Mouse (Mus musculus) liver, adult 2 months (tissue): ENCODE measurements at regions not wholly inside any gene's neighbourhood (a gene's known extent, or its start where the extent isn't known, plus 50 kb on each side); places are given as distances from the start of the nearest gene placed in this dataset.

Source experiments
- DNase-seq: peaks from one replicate; pipeline ENCODE4 v3.0.0-alpha.2; 2011; ENCODE audit warnings: low read depth, low spot score; ENCODE audit errors: extremely low read depth
- H3K27ac ChIP-seq: fragments of 200-500 bp; replicated peaks from 2 replicates; pipeline ENCODE4 v1.5.1; 2012; ENCODE audit warnings: low read depth, mild to moderate bottlenecking, control low read depth, inconsistent platforms, low read length; ENCODE audit not compliant: insufficient read depth
- H3K27me3 ChIP-seq: fragments of 200-500 bp; 2 replicates; pipeline ENCODE4 v1.6.1; 2012; ENCODE audit warnings: mild to moderate bottlenecking, moderate library complexity, low read length, inconsistent platforms; ENCODE audit not compliant: control insufficient read depth, insufficient read depth
- H3K36me3 ChIP-seq: fragments of 200-500 bp; 2 replicates; pipeline ENCODE4 v1.6.1; 2012; ENCODE audit warnings: low read length, inconsistent platforms; ENCODE audit not compliant: control insufficient read depth, insufficient read depth
- H3K4me1 ChIP-seq: fragments of 200-500 bp; 2 replicates; pipeline ENCODE4 v1.6.1; 2011; ENCODE audit warnings: low read length; ENCODE audit not compliant: control insufficient read depth, insufficient read depth
- H3K4me3 ChIP-seq: fragments of 200-500 bp; 2 replicates; pipeline ENCODE4 v1.5.1; 2011; ENCODE audit warnings: low read depth, mild to moderate bottlenecking, control low read depth, low read length, moderate library complexity; ENCODE audit not compliant: insufficient read depth
- H3K79me2 ChIP-seq: fragments of 200-500 bp; 2 replicates; pipeline ENCODE4 v1.6.1; 2012; ENCODE audit warnings: inconsistent platforms, mild to moderate bottlenecking, low read length, moderate library complexity; ENCODE audit not compliant: control insufficient read depth, insufficient read depth
- H3K9ac ChIP-seq: fragments of 200-500 bp; 2 replicates; pipeline ENCODE4 v1.6.1; 2012; ENCODE audit warnings: low read depth, mild to moderate bottlenecking, control low read depth, inconsistent platforms, low read length
- CTCF ChIP-seq: fragments of 200-500 bp; IDR thresholded peaks from 2 replicates; pipeline ENCODE4 v1.5.1; 2011; ENCODE audit warnings: low read depth, low read length, control low read depth
- POLR2A ChIP-seq: fragments of 200-500 bp; IDR thresholded peaks from 2 replicates; pipeline ENCODE4 v1.6.1; 2011; ENCODE audit warnings: low read length, control low read depth; ENCODE audit not compliant: insufficient read depth; ENCODE audit errors: extremely low read depth
- WGBS: fragments of 180-500 bp; shearing (Covaris S2); methylation state at CpG from one replicate; pipeline ENCODE4 v1.1.7; 2018; 5-methylcytosine and 5-hydroxymethylcytosine counted together

GRCm38 (mm10) chr7:93424717-93425116, 345.1 kb downstream of the Fam181b start:
- Histone ChIP-seq H3K79me2 (no peaks in the 10 kb centered on the region), H3K27me3 (no peaks in the 10 kb centered on the region), H3K9ac (no peak overlapping the region), H3K27ac (no peak overlapping the region), H3K36me3 (no peaks in the 10 kb centered on the region), H3K4me3 (no peak overlapping the region), H3K4me1 (no peaks in the 10 kb centered on the region)
- no peak for TF ChIP-seq POLR2A
- TF ChIP-seq CTCF, result no peak
- DNase-seq, result no peak

- Histone ChIP-seq H3K4me1 (no peaks in the 10 kb centered on the region), H3K36me3 (no peaks in the 10 kb centered on the region), H3K79me2 (no peaks in the 10 kb centered on the region), H3K9ac (no peak overlapping the region), H3K4me3 (no peak overlapping the region), H3K27me3 (no peaks in the 10 kb centered on the region), H3K27ac (no peak overlapping the region)
- DNase-seq, result no peak
- TF ChIP-seq CTCF (no peak), POLR2A (no peak)
Observed at GRCm38 (mm10) chr7:93435034-93435433, 355.4 kb downstream of the Fam181b start.

- no peaks in the 10 kb centered on the region for H3K4me1 ChIP-seq
- H3K27me3 ChIP-seq, result no peaks in the 10 kb centered on the region
- H3K4me3 ChIP-seq, result no peak overlapping the region
- no peaks in the 10 kb centered on the region for H3K36me3 ChIP-seq
- DNase-seq, result no peak
- WGBS, result 84% methylated on average over 1 of the region's 1 CpGs
- TF ChIP-seq POLR2A, result no peak
- no peak for TF ChIP-seq CTCF
- no peak overlapping the region for H3K9ac ChIP-seq
- H3K27ac ChIP-seq, result no peak overlapping the region
- H3K79me2 ChIP-seq, result no peaks in the 10 kb centered on the region
Observed at GRCm38 (mm10) chr7:93454071-93454470, 374.4 kb downstream of the Fam181b start.

GRCm38 (mm10) chr7:93463377-93463776, 383.7 kb downstream of the Fam181b start:
- Histone ChIP-seq H3K36me3 (no peaks in the 10 kb centered on the region), H3K4me1 (no peaks in the 10 kb centered on the region), H3K9ac (no peak overlapping the region), H3K27me3 (no peaks in the 10 kb centered on the region), H3K4me3 (no peak overlapping the region), H3K79me2 (no peaks in the 10 kb centered on the region), H3K27ac (no peak overlapping the region)
- no peak for DNase-seq
- no peak for TF ChIP-seq POLR2A
- TF ChIP-seq CTCF, result no peak

GRCm38 (mm10) chr7:93473371-93473770, 393.7 kb downstream of the Fam181b start:
- no peak for DNase-seq
- 84% methylated on average over 1 of the region's 1 CpGs for whole genome bisulfite sequencing
- Histone ChIP-seq H3K4me3 (no peak overlapping the region), H3K27me3 (no peaks in the 10 kb centered on the region), H3K27ac (no peak overlapping the region), H3K79me2 (no peaks in the 10 kb centered on the region), H3K36me3 (no peaks in the 10 kb centered on the region), H3K4me1 (no peaks in the 10 kb centered on the region), H3K9ac (no peak overlapping the region)
- TF ChIP-seq POLR2A (no peak), CTCF (no peak)

GRCm38 (mm10) chr7:93510636-93511035, 431.0 kb downstream of the Fam181b start:
- Histone ChIP-seq H3K4me1 (no peaks in the 10 kb centered on the region), H3K4me3 (no peak overlapping the region), H3K79me2 (no peaks in the 10 kb centered on the region), H3K27ac (no peak overlapping the region), H3K9ac (no peak overlapping the region), H3K27me3 (no peaks in the 10 kb centered on the region), H3K36me3 (no peaks in the 10 kb centered on the region)
- DNase-seq, result no peak
- no peak for TF ChIP-seq CTCF
- no peak for TF ChIP-seq POLR2A
- 77% methylated on average over 2 of the region's 2 CpGs for WGBS
